Mouse (Mus musculus): Measurements from ENCODE around the gene Miip.

GRCm38 (mm10) chr4:147900452-147900851 lies 31.8 kb upstream of the Miip start:
- TF ChIP-seq CTCF (IDR thresholded peaks at IDR 0.05) (no peak), EP300 (IDR thresholded peaks at IDR 0.05) (no peak)

All from lung, postnatal 0 days (tissue).